Mouse (Mus musculus) left cerebral cortex, adult 8-10 months (tissue): Measurements from ENCODE around the gene Tsks. TPM values are rescaled to one million over a fixed set of nuclear protein-coding genes. Genes with fewer than 3 reads are reported as not detected.
A peak's percentile ranks its signal among the peaks of the same experiment; 100 is the strongest.

Experiments used
- DNase-seq, 2 experiments: peaks; one replicate each; pipeline ENCODE4 v3.0.0; 2022; ENCODE audit warnings: low spot score in 2 of 2
- total RNA-seq, 4 experiments: library from RNA; stranded (reverse); gene quantifications; 2 replicates each; pipeline ENCODE4 v1.2.4; 2022

Gene Tsks
- total RNA-seq = 1 to 10 TPM; 2.0 to 2.5 (median 2.2) TPM

DNA sequence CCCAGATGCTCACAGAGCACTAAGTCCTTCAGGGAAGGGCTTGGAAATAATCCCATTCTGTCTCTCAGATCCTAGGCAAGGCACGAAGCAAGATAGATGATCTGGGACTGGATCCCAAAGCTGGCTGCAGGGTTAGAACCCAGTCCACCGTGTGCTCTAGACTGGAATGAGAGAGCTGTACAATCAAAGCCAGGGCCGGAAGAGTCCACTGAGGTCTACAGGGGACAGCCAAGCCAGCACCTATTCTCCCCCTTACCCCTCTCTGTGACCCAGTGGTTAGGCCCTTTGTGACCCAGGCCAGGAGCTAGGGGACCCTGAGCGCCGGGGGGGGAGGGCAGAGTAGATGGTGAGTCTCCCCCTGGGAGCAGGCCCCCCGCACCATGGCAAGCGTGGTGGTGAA, at the start of gene Tsks:
Gene Tsks, plus strand, starts transcription at position 301 of the 400 bp plus-strand sequence.
- no peak for DNase-seq

DNA sequence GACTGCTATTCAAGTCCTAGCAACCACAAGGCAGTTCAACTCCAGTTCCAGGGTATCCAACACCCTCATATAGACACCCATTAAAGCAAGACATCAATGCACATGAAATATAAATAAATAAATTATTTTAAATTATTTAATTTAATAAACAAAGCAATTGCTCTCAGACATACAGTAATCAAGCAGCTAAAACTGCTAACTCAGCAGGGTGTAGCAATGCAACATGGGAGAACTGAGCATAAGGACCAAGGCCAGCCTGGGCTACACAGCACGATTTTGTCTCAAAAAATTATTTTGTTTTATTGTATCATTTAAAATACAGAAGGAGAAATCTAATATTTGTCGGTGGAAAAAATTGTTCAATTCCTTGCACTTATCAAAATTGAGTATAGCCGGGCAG, 48.8 kb upstream of the Tsks start:
- no peak for DNase-seq

DNA sequence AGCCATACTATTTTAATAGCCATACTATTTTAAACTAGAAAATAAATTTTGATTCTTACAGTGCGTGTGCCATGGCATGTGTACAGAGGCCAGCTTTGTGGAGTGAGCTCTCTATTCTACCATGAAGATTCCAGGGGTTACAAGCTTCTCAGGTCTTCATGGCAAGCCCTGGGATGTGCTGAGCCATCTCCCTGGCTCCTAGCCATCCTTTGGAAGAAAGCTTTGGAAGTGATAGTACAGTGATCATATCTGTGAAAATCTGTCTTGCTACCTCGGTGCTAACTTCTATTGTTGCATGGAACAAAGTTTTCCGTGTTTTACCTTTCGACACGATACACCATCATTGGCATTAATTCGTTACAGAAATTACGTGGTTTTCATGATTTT, 47.8 kb upstream of the Tsks start:
- no peak for DNase-seq

DNA sequence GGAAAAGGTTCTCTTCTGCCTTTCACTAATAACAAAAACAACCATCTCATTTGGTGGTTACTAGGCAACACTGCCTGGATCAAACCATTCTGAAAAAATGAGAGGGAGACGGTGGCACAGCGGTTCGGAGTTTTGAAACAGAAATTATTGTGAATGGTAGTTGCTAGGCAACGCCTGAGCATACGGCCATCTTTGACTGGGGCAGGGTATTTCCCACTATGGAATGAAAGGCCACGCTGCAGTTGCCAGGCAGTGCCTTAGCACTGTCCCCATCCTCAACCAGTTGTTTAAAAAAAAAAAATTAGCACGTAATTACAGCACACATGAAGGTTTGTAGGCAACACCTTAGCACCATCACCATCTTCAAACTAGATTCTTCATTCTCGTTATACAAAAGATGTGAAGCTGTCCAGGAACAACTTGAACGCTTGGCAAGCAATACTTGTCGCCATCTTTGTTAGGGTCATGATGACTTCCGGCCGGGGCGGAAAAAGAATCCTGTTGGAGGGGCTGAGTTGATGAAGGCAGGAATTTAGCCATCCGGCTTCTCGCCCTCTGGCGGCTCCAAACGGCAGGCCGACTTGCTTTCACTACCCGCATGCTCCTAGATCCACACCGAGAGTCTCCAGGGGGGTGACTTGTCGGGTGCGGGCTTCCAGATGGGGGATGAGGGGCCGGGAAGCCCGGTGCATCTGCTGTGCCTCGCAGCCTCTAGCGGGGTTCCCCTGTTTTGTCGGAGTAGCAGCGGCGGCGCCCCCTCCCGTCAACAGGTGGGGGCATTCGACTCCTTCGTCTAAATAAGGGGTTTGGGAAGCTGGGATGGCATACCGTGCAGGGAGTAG, 47.2 kb upstream of the Tsks start, which contains the start of gene Fuz:
Gene Fuz, plus strand, starts transcription at position 487 of the 842 bp plus-strand sequence.
- peak; percentile 86 to 93 for DNase-seq

DNA sequence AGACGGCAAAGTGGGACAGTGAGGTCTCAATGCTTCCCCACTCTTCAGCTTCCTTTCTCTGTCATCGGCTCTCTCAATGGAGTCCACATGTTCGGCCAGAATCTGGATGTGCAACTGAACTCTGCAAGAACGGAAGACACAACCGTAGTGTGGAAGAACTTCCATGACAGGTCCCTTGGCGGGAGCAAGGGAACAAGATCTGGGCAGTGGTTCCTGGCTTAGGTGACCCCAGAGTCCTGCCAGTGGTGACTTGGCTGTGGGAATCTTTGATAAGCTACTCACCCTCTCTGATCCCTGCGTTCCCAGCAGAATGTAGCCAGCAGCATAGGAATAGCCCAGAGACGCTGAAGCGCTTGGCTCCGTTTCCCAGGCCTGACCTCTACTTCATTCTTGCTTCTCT, 46.5 kb upstream of the Tsks start:
- DNase-seq = no peak

DNA sequence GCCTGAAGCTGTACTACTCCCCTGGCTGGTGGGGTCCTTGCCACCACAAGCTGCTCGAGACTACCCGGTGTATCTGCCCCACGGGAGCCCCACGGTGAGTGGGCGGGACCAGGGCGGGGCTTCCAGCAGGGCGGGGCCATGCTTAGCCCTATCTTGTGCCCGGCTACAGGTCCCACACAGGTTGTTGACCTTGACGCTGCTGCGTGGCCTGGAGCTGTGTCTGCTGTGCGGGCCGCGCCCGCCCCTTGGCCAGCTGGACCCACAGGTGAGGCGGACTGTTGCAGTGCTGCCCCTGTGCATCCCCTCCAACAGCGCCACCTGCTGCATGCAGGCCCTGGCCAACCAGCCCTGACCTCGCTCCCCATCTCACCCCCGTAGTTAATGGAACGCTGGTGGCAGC, 44.4 kb upstream of the Tsks start:
- peak in 1 of 2 experiments; percentile 56 for DNase-seq

DNA sequence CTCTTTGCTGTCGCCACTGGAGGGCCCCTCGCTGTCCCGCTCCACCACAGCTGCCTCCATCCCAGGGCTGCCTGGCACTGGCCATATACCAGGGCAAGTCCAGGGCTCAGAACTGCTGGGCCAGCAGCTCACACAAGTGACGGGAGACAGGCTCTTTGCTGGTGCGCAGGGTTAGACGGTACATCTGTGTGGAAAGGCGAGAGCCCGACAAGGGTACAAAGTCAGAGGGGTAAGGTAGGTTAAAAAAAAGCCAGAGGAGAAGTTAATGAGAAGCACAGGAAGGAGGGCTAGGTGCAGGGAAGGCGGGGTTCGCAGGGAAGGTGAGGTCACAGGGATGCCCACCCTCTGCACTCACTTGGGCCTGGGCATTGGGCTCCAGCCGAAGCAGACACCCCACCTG, 42.4 kb upstream of the Tsks start:
- DNase-seq = no peak

DNA sequence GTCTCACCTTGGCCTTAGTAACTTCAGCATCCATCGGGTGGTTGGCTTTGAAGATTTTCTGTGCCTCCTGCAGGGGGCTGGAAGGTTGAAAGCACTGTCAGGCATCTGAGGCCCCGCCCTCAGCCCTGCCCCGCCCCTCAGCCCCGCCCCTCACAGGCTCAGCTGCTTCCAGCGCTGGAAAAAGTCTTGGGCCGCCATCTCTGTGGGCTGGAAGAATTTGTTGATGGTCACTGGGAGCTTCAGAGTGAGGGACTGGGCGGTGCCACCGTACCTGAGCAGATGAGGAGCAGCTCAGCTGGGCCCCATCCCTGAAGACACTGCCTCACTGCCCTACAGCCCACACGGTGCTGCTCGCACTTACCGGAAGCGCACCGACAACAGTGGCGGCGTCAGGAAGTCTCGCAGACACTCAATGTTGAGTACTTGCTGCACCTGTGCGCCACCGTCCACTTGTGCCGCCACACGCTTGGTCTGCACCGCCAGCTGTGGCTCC, 41.7 kb upstream of the Tsks start:
- no peak for DNase-seq

DNA sequence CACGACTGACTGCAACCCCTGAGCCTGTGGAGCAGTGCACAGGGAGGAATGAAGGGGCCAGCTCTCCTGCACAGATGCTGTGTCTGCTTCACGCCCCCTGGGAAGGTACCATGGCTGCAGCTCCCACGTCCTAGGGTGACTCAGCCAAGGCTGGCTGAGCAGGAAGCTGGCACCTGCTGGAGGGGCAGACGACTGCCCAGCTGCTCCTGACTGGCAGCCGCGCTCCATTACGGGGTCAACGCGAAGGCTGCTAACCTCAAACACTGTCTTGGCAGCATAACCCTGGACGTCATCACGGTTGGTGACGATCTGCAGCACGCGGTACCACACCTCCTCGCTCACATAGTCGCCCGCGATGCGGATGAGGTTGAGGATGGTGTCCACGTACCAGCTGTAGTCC, 37.6 kb upstream of the Tsks start:
- DNase-seq = peak in 1 of 2 experiments; percentile 77

DNA sequence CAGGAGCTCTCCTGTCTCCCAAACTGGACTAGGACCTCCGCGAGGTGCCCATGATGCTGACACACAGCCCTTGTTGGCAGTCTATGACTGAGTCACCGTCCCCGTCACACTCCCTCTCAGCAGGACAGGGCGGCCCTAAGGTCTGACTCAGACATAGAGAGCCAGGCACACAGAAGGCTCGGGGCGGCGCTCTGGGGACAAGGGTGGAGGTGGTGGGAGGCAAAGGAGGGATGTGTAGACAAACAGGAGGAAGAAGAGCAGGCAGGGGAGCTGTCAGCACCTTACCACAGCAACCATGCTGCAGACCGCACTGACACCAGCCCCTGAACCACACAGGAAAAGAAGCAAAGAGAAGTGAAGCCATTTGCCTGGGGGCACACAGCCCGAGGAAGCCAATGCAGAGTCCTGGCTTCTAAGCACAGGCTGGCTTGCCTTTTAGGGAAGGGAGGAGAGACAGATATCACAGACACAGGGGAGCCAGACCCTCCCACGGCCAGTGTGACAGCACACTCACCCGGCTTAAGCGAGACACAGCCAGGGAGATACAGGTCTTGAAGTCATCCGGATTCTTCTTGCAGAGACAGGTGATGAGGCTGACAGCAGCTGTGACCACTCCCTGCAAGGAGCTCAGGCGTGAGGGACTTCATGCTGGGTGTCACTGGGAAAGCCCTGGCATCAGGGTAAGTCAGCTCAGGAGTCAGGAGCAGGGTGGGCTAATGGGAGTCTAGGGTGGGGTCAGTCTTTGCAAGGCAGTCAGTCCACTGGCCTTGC, 34.1 kb upstream of the Tsks start:
- peak in 1 of 2 experiments; percentile 52 for DNase-seq

DNA sequence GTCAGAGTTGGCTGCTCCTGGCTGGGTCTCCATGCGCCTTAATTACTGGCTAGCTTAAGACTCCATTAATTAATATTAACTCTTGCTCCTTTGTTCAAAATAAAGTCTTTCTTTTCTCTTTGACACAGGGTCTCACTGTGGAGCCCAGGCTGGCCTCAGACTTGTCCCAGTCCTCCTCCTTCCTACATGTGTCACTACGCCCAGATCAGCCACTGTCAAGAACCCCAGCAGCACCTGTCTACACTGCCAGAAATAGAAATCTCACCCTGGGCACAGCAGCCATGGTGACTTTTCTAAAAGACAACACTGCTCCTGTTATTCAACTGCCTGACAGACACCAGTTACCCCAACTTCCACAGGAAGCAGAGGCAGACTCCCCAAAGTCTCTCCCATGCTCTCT, 28.6 kb upstream of the Tsks start:
- DNase-seq = no peak

DNA sequence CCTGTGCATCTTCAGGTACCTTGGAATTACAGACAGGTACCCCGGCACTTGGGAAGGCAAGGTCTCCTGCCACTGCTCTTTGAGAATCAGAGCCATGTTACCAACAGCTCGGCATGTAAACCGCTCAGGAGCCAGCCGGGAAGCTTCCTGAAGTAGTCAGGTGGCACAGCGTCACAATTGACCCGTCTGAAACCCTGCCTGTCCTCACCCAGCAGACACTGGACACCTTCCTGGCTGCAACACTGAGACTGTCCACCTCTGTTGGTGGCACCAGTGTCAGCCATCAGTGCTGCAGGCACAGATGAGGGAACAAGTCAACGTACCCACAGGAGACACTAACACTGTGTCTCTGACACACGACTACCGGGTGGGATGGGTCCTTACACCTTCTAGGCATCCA, 27.7 kb upstream of the Tsks start:
- DNase-seq = no peak

DNA sequence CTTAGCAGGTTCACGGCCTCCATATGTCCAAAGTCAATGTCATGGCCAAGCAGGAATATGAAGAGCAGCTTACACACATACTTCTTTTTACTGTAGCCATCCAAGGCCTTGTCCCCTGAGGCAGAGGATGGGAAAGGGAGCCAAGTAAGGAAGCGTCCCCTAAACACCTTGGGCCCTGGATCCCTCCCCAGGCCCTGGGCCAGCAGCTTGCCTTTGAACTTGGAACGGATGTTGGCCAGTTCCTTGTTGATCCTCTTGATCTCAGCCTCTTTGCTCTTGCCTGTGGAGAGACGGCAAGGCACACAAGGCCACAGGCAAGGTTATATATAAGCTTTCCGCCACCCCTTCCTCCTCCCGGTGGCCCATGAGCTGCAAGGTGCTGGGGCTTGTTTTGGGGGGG, 26.8 kb upstream of the Tsks start:
- no peak for DNase-seq

DNA sequence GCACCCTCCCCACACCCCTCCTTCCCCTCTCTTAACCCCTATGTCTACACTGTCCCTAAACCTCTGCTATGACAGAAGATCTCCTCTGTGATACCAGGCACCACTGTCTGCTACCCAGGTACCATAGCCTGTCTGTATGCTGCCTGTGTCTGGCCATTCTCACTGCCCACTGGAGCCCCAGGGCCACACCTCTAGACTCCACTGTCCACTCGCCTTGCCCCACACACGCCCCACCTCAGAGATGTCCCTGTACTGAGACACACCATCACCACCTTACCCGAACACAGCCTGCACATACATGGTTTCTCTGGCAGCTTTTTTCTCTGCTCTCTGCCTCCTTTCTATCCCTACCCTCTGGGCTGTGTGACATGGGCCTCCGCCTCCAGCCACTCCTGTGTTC, 26.1 kb upstream of the Tsks start:
- no peak for DNase-seq

DNA sequence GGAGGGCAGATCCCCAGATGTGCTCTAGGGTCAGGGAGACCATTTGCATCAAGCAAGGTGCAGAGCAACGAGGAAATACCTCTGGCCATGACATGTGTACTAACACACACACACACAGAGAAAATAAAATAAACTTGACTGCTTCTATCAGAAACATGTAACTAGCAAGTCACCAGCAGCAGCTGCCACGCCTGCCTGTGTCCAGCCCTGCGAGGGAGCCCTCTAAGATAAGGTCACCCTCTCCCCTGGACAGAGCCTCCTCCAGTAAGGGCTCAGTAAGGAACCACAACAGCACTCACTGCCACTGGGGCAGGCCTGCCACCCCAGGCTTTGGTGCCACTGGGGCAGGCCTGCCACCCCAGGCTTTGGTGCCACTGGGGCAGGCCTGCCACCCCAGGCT, 24.8 kb upstream of the Tsks start:
- no peak for DNase-seq

DNA sequence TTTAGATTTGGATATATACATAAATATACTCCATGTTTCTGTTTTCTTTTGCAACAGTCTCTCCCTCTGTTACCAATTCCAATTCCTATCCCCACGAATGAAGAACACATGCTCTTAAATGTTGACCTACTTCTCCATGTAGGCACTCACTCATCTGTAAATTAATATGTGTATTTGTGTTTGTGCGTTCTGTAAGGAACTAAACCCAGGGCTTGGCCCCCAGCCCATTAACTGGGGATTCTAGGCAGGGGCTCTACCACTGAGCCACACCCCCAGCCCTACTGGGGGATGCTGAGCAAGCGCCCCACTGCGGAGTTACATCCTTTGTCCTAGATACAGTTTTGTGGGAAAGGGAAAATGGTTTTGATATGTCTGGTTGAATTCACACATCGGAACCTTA, 23.9 kb upstream of the Tsks start:
- DNase-seq = no peak

DNA sequence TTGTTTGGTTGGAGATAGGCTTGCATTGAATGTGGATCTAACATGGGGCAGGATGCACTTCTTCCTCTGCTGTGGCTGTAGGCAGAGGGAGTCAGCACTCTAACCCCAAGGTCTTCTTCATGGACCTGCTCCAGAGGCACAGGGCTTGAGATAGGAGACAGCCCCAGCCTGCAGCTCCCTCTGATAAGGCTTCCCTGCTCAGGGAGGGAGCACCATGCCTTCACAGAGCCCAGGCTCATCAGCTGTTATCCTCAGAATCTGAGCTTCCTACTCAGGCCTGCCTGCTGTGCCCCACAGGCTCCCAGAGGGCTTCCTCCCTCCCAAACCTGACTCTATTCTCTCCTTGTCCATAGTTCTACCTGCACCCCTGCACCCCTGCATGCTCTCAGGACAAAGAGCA, 20.5 kb upstream of the Tsks start:
- no peak for DNase-seq

DNA sequence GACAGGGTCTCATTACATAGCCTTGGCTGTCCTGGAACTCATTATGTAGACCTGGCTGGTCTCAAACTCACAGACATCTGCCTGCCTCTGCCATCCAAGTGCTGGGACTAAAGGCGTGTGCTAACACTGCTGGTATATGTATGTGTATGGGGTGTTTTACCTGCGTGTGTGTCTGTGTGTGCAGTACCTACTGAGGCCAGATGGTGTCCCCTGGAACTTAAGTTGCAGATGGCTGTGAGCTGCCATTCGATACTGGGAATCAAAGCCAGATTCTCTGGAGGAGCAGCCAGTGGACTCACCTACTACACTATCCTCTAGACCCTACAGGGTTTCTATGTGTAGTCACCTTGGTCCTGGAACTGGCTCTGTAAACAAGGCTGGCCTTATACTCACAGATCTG, 17.5 kb upstream of the Tsks start:
- DNase-seq = no peak

DNA sequence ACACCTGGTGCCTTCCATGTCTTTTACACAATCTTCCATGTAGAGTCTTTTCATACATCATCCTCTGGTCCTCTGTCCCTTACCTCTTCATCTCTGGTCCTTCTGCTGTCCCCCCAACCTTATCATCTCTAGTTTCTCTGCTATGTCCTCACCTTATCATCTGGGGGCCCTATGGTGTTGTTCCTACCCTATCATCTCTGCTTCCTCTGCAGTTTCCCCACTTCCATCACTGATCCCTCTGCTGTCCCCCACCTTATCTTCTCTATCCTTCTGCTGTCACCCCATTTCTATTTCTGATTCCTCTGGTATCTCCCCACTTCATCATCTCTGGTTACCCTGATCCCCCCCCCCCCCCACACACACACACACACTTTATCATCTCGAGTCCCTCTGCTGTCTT, 14.4 kb upstream of the Tsks start:
- no peak for DNase-seq

DNA sequence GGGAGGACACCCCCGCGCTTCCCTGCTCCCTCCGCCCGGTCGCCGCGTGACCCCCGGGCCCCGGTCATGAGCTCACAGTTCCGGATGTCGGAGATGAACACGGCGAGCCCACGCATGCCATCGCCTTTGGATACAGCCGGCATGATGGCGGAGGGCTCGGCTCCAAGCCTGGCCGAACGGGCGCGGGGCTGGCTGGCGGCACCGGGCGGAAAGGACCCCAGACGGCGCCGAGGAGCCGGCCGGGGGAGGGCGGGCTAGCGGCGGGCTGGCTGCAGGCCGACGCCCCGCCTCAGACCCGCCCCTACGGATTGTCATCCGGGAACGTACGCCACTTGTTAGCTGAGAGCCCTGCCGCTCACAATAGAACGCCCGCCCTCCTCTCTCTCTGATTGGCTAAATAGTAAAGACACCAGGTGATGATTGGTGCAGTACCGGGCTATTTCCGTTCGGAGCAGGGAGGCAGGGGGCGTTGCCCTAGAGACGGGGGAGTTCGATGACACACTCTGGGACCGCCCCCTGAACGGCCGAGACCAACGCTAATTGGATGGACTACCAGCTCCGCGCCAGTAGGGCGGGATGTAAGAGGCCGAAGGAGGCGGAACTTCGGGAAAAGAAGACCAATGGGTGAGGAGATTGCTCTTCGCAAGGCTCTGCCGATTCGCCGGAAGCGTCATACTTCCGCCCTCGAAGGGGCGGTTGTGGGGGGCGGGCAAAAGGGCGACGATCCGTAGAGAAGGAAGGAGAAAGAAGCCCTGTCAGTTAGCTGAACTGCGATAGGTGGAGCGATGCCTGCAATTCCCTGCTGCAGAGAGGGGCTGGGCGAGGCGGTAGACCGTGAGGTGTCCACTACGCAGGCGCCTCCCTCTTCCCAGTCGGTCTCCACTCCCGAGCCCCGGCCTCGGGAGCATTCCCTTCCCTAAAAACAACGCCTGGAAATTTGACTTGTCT, 13.5 kb upstream of the Tsks start, which contains the start of gene Ap2a1:
Gene Ap2a1, minus strand, starts transcription at position 293 of the 948 bp plus-strand sequence.
- DNase-seq = peak; percentile 95 to 100

DNA sequence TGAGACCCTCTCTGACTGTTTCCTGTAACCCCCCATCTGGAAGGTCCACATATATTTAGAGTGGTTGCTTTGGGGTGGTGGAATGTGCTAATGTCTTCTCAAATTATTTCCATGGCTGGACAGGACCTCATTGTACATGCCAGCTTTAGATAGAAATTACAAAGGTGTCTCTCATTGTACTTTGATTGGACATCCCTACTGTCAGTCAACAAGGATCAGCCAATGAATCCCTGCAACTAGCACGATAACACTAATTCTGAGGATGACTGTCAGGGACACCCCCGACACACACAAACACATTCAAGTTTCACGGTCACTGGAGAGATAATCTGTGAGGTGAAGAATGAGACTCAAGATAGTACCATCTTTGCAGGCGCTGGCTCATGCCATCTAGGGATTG, 4.3 kb upstream of the Tsks start:
- no peak for DNase-seq
